Mouse (Mus musculus) hindbrain, postnatal 0 days (tissue): ENCODE results near the gene Olfr1219. TPM values are rescaled to one million over a fixed set of nuclear protein-coding genes. Genes with fewer than 3 reads are reported as not detected.

Experiments
- ATAC-seq: fragments of 200-750 bp; cut with Nextera tagmentation; 2 replicates; pipeline ENCODE4 v1.8.0; 2017; ENCODE audit warnings: mild to moderate bottlenecking, moderate TSS enrichment, moderate library complexity
- DNase-seq: peaks from one replicate; pipeline ENCODE4 v3.0.0-alpha.2; 2015; ENCODE audit warnings: low spot score
- H3K27ac ChIP-seq: fragments of 300-500 bp; sonication (generic); 2 replicates; pipeline ENCODE4 v1.5.1; 2014; ENCODE audit warnings: mild to moderate bottlenecking
- H3K27me3 ChIP-seq: fragments of 300-500 bp; sonication (generic); 2 replicates; pipeline ENCODE4 v1.6.1; 2014; ENCODE audit warnings: low read length, mixed read lengths; ENCODE audit not compliant: insufficient read depth
- H3K36me3 ChIP-seq: fragments of 300-500 bp; sonication (generic); 2 replicates; pipeline ENCODE4 v1.6.1; 2014; ENCODE audit warnings: low read length, mixed read lengths; ENCODE audit not compliant: insufficient read depth
- H3K4me1 ChIP-seq: fragments of 300-500 bp; sonication (generic); 2 replicates; pipeline ENCODE4 v1.6.1; 2014; ENCODE audit warnings: antibody characterized with exemption, low read length, mixed read lengths; ENCODE audit not compliant: insufficient read depth
- H3K4me2 ChIP-seq: fragments of 300-500 bp; sonication (generic); 2 replicates; pipeline ENCODE4 v1.6.1; 2014; ENCODE audit warnings: low read depth, mild to moderate bottlenecking, low read length, moderate library complexity, mixed read lengths
- H3K4me3 ChIP-seq: fragments of 300-500 bp; sonication (generic); 2 replicates; pipeline ENCODE4 v1.5.1; 2014; ENCODE audit warnings: low read length
- H3K9ac ChIP-seq: fragments of 300-500 bp; sonication (generic); replicated peaks from 2 replicates; pipeline ENCODE4 v1.6.1; 2014; ENCODE audit warnings: mild to moderate bottlenecking, low read length, moderate library complexity, mixed read lengths
- H3K9me3 ChIP-seq: fragments of 300-500 bp; sonication (generic); 2 replicates; pipeline ENCODE4 v1.6.1; 2016; ENCODE audit warnings: low read length, mixed read lengths
- CTCF ChIP-seq: IDR thresholded peaks from 2 replicates; pipeline ENCODE4 v1.5.1; 2016; ENCODE audit warnings: antibody characterized with exemption, control low read depth, low read depth
- WGBS: fragments of 180-500 bp; shearing (Covaris S2); extraction: QIAGEN DNeasy Blood & Tissue Kit; methylation state at CpG from one replicate; pipeline ENCODE4 v1.1.7; 2014; 5-methylcytosine and 5-hydroxymethylcytosine counted together
- polyA plus RNA-seq: library from polyadenylated mRNA; unstranded; fragments of >200 nt; fragmentation: Nextera tagmentation; extraction: Ambion mirVana; gene quantifications from 2 replicates; pipeline ENCODE4 v1.2.1, GENCODE M21; 2015
- total RNA-seq: library from RNA; depleted of rRNA; stranded (reverse); fragments of >200 nt; gene quantifications from 2 replicates; pipeline ENCODE4 v1.2.3, GENCODE M21; 2014; rRNA removed

Olfr1219 gene
- total and polyA plus RNA-seq, 2 experiments from 2014 or later = not detected

- Histone ChIP-seq H3K4me1 (no peaks in the 10 kb centered on the region), H3K4me2 (no peak within 1 kb of the TSS), H3K27ac (no peak within 1 kb of the TSS), H3K27me3 (no peaks in the 10 kb centered on the region), H3K4me3 (no peak within 1 kb of the TSS), H3K9ac (no peak within 1 kb of the TSS), H3K9me3 (no peaks in the 10 kb centered on the region), H3K36me3 (no peaks in the 10 kb centered on the region)
- no peak for TF ChIP-seq CTCF
- DNase-seq (no peak), ATAC-seq (no peak)
Measured at GRCm38 (mm10) chr2:89061087-89061486, 22.2 kb downstream of the Olfr1219 start, which contains the start of gene Olfr1218. Gene Olfr1218 (minus strand): TSS chr2:89061187.

GRCm38 (mm10) chr2:89031965-89032364 lies 51.3 kb downstream of the Olfr1219 start, which contains the start of gene Olfr1217:
Gene Olfr1217 (minus strand): TSS chr2:89032065.
- H3K27me3 ChIP-seq = no peaks in the 10 kb centered on the region
- no peaks in the 10 kb centered on the region for H3K4me1 ChIP-seq
- H3K9ac ChIP-seq = no peak within 1 kb of the TSS
- H3K4me3 ChIP-seq = no peak within 1 kb of the TSS
- no peak within 1 kb of the TSS for H3K27ac ChIP-seq
- H3K4me2 ChIP-seq = no peak within 1 kb of the TSS
- H3K9me3 ChIP-seq = no peaks in the 10 kb centered on the region
- WGBS = 73% methylated on average over 2 of the region's 2 CpGs
- DNase-seq (no peak), ATAC-seq (no peak)
- H3K36me3 ChIP-seq = no peaks in the 10 kb centered on the region
- TF ChIP-seq CTCF = no peak

Other genes with a start within 250 kb of the Olfr1219 start
- gene Olfr1204, start 234.2 kb downstream of the Olfr1219 start, total RNA-seq = not detected in 2 replicates
- gene Olfr1204, start 234.2 kb downstream of the Olfr1219 start, polyA plus RNA-seq = not detected in 2 replicates
- not detected in 2 replicates for gene Olfr1206, start 220.3 kb downstream of the Olfr1219 start, total RNA-seq
- not detected in 2 replicates for gene Olfr1206, start 220.3 kb downstream of the Olfr1219 start, polyA plus RNA-seq
- gene Olfr1208, start 181.2 kb downstream of the Olfr1219 start, total RNA-seq = not detected in 2 replicates
- not detected in 2 replicates for gene Olfr1208, start 181.2 kb downstream of the Olfr1219 start, polyA plus RNA-seq
- not detected in 2 replicates for gene Olfr1209, start 168.4 kb downstream of the Olfr1219 start, total RNA-seq
- not detected in 2 replicates for gene Olfr1209, start 168.4 kb downstream of the Olfr1219 start, polyA plus RNA-seq
- not detected in 2 replicates for gene Olfr1211, start 145.4 kb downstream of the Olfr1219 start, total RNA-seq
- not detected in 2 replicates for gene Olfr1211, start 145.4 kb downstream of the Olfr1219 start, polyA plus RNA-seq
- not detected in 2 replicates for gene Olfr1212, start 129.5 kb downstream of the Olfr1219 start, total RNA-seq
- gene Olfr1212, start 129.5 kb downstream of the Olfr1219 start, polyA plus RNA-seq = not detected in 2 replicates
- not detected in 2 replicates for gene Gm13762, start 103.2 kb downstream of the Olfr1219 start, total RNA-seq
- not detected in 2 replicates for gene Gm13762, start 103.2 kb downstream of the Olfr1219 start, polyA plus RNA-seq
- not detected in 2 replicates for gene Olfr1214, start 90.9 kb downstream of the Olfr1219 start, total RNA-seq
- not detected in 2 replicates for gene Olfr1214, start 90.9 kb downstream of the Olfr1219 start, polyA plus RNA-seq
- not detected in 2 replicates for gene Olfr1215, start 76.5 kb downstream of the Olfr1219 start, total RNA-seq
- gene Olfr1215, start 76.5 kb downstream of the Olfr1219 start, polyA plus RNA-seq = not detected in 2 replicates
- gene Olfr1216, start 65.2 kb downstream of the Olfr1219 start, total RNA-seq = not detected in 2 replicates
- not detected in 2 replicates for gene Olfr1216, start 65.2 kb downstream of the Olfr1219 start, polyA plus RNA-seq
- not detected in 2 replicates for gene Olfr1217, start 51.4 kb downstream of the Olfr1219 start, total RNA-seq
- gene Olfr1217, start 51.4 kb downstream of the Olfr1219 start, polyA plus RNA-seq = not detected in 2 replicates
- gene Olfr1218, start 22.3 kb downstream of the Olfr1219 start, total RNA-seq = not detected in 2 replicates
- not detected in 2 replicates for gene Olfr1218, start 22.3 kb downstream of the Olfr1219 start, polyA plus RNA-seq
- gene Olfr1220, start 23.3 kb upstream of the Olfr1219 start, total RNA-seq = not detected in 2 replicates
- gene Olfr1220, start 23.3 kb upstream of the Olfr1219 start, polyA plus RNA-seq = not detected in 2 replicates
- gene Olfr1221, start 33.8 kb upstream of the Olfr1219 start, total RNA-seq = not detected in 2 replicates
- not detected in 2 replicates for gene Olfr1221, start 33.8 kb upstream of the Olfr1219 start, polyA plus RNA-seq
- gene Olfr1222, start 49.5 kb upstream of the Olfr1219 start, total RNA-seq = not detected in 2 replicates
- not detected in 2 replicates for gene Olfr1222, start 49.5 kb upstream of the Olfr1219 start, polyA plus RNA-seq
- gene Olfr1223, start 68.0 kb upstream of the Olfr1219 start, total RNA-seq = not detected in 2 replicates
- gene Olfr1223, start 68.0 kb upstream of the Olfr1219 start, polyA plus RNA-seq = not detected in 2 replicates
- not detected in 2 replicates for gene Olfr1224-ps1, start 80.6 kb upstream of the Olfr1219 start, total RNA-seq
- gene Olfr1224-ps1, start 80.6 kb upstream of the Olfr1219 start, polyA plus RNA-seq = not detected in 2 replicates
- not detected in 2 replicates for gene Olfr1225, start 91.2 kb upstream of the Olfr1219 start, total RNA-seq
- gene Olfr1225, start 91.2 kb upstream of the Olfr1219 start, polyA plus RNA-seq = not detected in 2 replicates
- not detected in 2 replicates for gene Olfr1226, start 116.5 kb upstream of the Olfr1219 start, total RNA-seq
- gene Olfr1226, start 116.5 kb upstream of the Olfr1219 start, polyA plus RNA-seq = not detected in 2 replicates
- not detected in 2 replicates for gene Olfr1228, start 170.5 kb upstream of the Olfr1219 start, total RNA-seq
- gene Olfr1228, start 170.5 kb upstream of the Olfr1219 start, polyA plus RNA-seq = not detected in 2 replicates
- not detected in 2 replicates for gene Olfr1229, start 204.5 kb upstream of the Olfr1219 start, total RNA-seq
- gene Olfr1229, start 204.5 kb upstream of the Olfr1219 start, polyA plus RNA-seq = not detected in 2 replicates
- not detected in 2 replicates for gene Olfr1230, start 213.8 kb upstream of the Olfr1219 start, total RNA-seq
- gene Olfr1230, start 213.8 kb upstream of the Olfr1219 start, polyA plus RNA-seq = not detected in 2 replicates
- gene Olfr1231, start 223.6 kb upstream of the Olfr1219 start, total RNA-seq = not detected in 2 replicates
- not detected in 2 replicates for gene Olfr1231, start 223.6 kb upstream of the Olfr1219 start, polyA plus RNA-seq
- gene Olfr1232, start 246.2 kb upstream of the Olfr1219 start, total RNA-seq = not detected in 2 replicates
- gene Olfr1232, start 246.2 kb upstream of the Olfr1219 start, polyA plus RNA-seq = not detected in 2 replicates